Mouse (Mus musculus): Measurements from ENCODE around the gene Nr1i2. TPM values are rescaled to one million over a fixed set of nuclear protein-coding genes. Genes with fewer than 3 reads are reported as not detected.
"Not testable (repeated sequence)": the region's sequence is repeated elsewhere in the genome, so short reads cannot be mapped to it uniquely, and the experiment has no call there.

The Nr1i2 gene
- polyA plus RNA-seq, 1 experiment, result not detected

- peaks cover 2% of the 10 kb centered on the region; the same call in 1 of the 2 replicates for H3K36me3 ChIP-seq (ENCODE audit: control insufficient read depth)
Measured at GRCm38 (mm10) chr16:38248331-38248961, 46.2 kb downstream of the Nr1i2 start.

GRCm38 (mm10) chr16:38245849-38246585 is 48.6 kb downstream of the Nr1i2 start:
- TF ChIP-seq GATA1 (IDR thresholded peaks at IDR 0.05; ENCODE audit: low read length), result no peak
- peaks cover 16% of the 10 kb centered on the region for H3K36me3 ChIP-seq (ENCODE audit: control insufficient read depth)
- H3K9me3 ChIP-seq (ENCODE audit: control insufficient read depth, low read length), result no peaks in the 10 kb centered on the region
- no peaks in the 10 kb centered on the region for H3K4me1 ChIP-seq (ENCODE audit: control insufficient read depth)
- H3K27me3 ChIP-seq (ENCODE audit: control insufficient read depth), result no peaks in the 10 kb centered on the region; the same call in 1 of the 2 replicates
- no peak overlapping the region for H3K4me3 ChIP-seq (replicated peaks)

More at GRCm38 (mm10) chr16:38248331-38248961, 46.2 kb downstream of the Nr1i2 start:
- no peaks in the 10 kb centered on the region for H3K9me3 ChIP-seq (ENCODE audit: control insufficient read depth, low read length)
- no peak overlapping the region for H3K4me3 ChIP-seq (replicated peaks)
- no peaks in the 10 kb centered on the region for H3K4me1 ChIP-seq (ENCODE audit: control insufficient read depth)
- H3K27me3 ChIP-seq (ENCODE audit: control insufficient read depth), result no peaks in the 10 kb centered on the region; the same call in 1 of the 2 replicates
- no peak for TF ChIP-seq GATA1 (IDR thresholded peaks at IDR 0.05; ENCODE audit: low read length)
- TF ChIP-seq TAL1 (IDR thresholded peaks at IDR 0.05; ENCODE audit: low read length), result no peak

GRCm38 (mm10) chr16:38245379-38245778 is 49.2 kb downstream of the Nr1i2 start:
- Histone ChIP-seq H3K36me3 (ENCODE audit: control insufficient read depth) (peaks cover 18% of the 10 kb centered on the region), H3K4me3 (replicated peaks) (no peak overlapping the region), H3K9me3 (ENCODE audit: control insufficient read depth, low read length) (no peaks in the 10 kb centered on the region), H3K4me1 (ENCODE audit: control insufficient read depth) (no peaks in the 10 kb centered on the region), H3K27me3 (ENCODE audit: control insufficient read depth) (no peaks in the 10 kb centered on the region)
- TF ChIP-seq GATA1 (IDR thresholded peaks at IDR 0.05; ENCODE audit: low read length), result no peak
- no peak for TF ChIP-seq TAL1 (IDR thresholded peaks at IDR 0.05; ENCODE audit: low read length)

GRCm38 (mm10) chr16:38244111-38244510 is 50.5 kb downstream of the Nr1i2 start:
- Histone ChIP-seq H3K27me3 (ENCODE audit: control insufficient read depth) (no peaks in the 10 kb centered on the region), H3K4me1 (ENCODE audit: control insufficient read depth) (no peaks in the 10 kb centered on the region), H3K9me3 (ENCODE audit: control insufficient read depth, low read length) (no peaks in the 10 kb centered on the region), H3K36me3 (ENCODE audit: control insufficient read depth) (peaks cover 27% of the 10 kb centered on the region), H3K4me3 (replicated peaks) (no peak overlapping the region)
- no peak for TF ChIP-seq TAL1 (IDR thresholded peaks at IDR 0.05; ENCODE audit: low read length)
- TF ChIP-seq GATA1 (IDR thresholded peaks at IDR 0.05; ENCODE audit: low read length), result no peak

- Histone ChIP-seq H3K27me3 (ENCODE audit: control insufficient read depth) (no peaks in the 10 kb centered on the region), H3K9me3 (ENCODE audit: control insufficient read depth, low read length) (no peaks in the 10 kb centered on the region), H3K4me1 (ENCODE audit: control insufficient read depth) (peaks cover 5% of the 10 kb centered on the region; the same call in 1 of the 2 replicates), H3K36me3 (ENCODE audit: control insufficient read depth) (peaks cover 38% of the 10 kb centered on the region), H3K4me3 (replicated peaks) (no peak overlapping the region)
- no peak for TF ChIP-seq TAL1 (IDR thresholded peaks at IDR 0.05; ENCODE audit: low read length)
- TF ChIP-seq GATA1 (IDR thresholded peaks at IDR 0.05; ENCODE audit: low read length), result no peak
Measured at GRCm38 (mm10) chr16:38240167-38240566, 54.5 kb downstream of the Nr1i2 start.

- no peak for TF ChIP-seq TAL1 (IDR thresholded peaks at IDR 0.05; ENCODE audit: low read length)
- no peak for TF ChIP-seq GATA1 (IDR thresholded peaks at IDR 0.05; ENCODE audit: low read length)
- H3K4me1 ChIP-seq (ENCODE audit: control insufficient read depth), result peaks cover 5% of the 10 kb centered on the region; the same call in 1 of the 2 replicates
- no peak overlapping the region for H3K4me3 ChIP-seq (replicated peaks)
- no peaks in the 10 kb centered on the region for H3K27me3 ChIP-seq (ENCODE audit: control insufficient read depth)
- no peaks in the 10 kb centered on the region for H3K9me3 ChIP-seq (ENCODE audit: control insufficient read depth, low read length)
- peaks cover 38% of the 10 kb centered on the region for H3K36me3 ChIP-seq (ENCODE audit: control insufficient read depth)
Measured at GRCm38 (mm10) chr16:38239729-38240128, 54.9 kb downstream of the Nr1i2 start.

GRCm38 (mm10) chr16:38236936-38237585 is 57.6 kb downstream of the Nr1i2 start:
- TF ChIP-seq GATA1 (IDR thresholded peaks at IDR 0.05; ENCODE audit: low read length) (no peak), TAL1 (IDR thresholded peaks at IDR 0.05; ENCODE audit: low read length) (no peak)
- H3K4me1 ChIP-seq (ENCODE audit: control insufficient read depth), result peaks cover 5% of the 10 kb centered on the region; the same call in 1 of the 2 replicates
- H3K9me3 ChIP-seq (ENCODE audit: control insufficient read depth, low read length), result no peaks in the 10 kb centered on the region
- H3K4me3 ChIP-seq (replicated peaks), result no peak overlapping the region
- H3K36me3 ChIP-seq (ENCODE audit: control insufficient read depth), result peaks cover 33% of the 10 kb centered on the region
- H3K27me3 ChIP-seq (ENCODE audit: control insufficient read depth), result no peaks in the 10 kb centered on the region

GRCm38 (mm10) chr16:38222491-38222890 is 72.1 kb downstream of the Nr1i2 start:
- not testable (repeated sequence) for H3K4me1 ChIP-seq (ENCODE audit: control insufficient read depth); H3K4me3 ChIP-seq (replicated peaks); H3K27me3 ChIP-seq (ENCODE audit: control insufficient read depth)
- peaks cover 12% of the 10 kb centered on the region for H3K9me3 ChIP-seq (ENCODE audit: control insufficient read depth, low read length)
- peaks cover 56% of the 10 kb centered on the region for H3K36me3 ChIP-seq (ENCODE audit: control insufficient read depth)

- H3K4me3 ChIP-seq (replicated peaks), result no peak overlapping the region
Measured at GRCm38 (mm10) chr16:38205272-38205671, 89.4 kb downstream of the Nr1i2 start.

More at GRCm38 (mm10) chr16:38205272-38205671, 89.4 kb downstream of the Nr1i2 start:
- H3K9me3 ChIP-seq (ENCODE audit: control insufficient read depth, low read length), result no peaks in the 10 kb centered on the region
- no peaks in the 10 kb centered on the region for H3K4me1 ChIP-seq (ENCODE audit: control insufficient read depth)
- H3K27me3 ChIP-seq (ENCODE audit: control insufficient read depth), result no peaks in the 10 kb centered on the region
- H3K36me3 ChIP-seq (ENCODE audit: control insufficient read depth), result peaks cover 52% of the 10 kb centered on the region
- TF ChIP-seq GATA1 (IDR thresholded peaks at IDR 0.05; ENCODE audit: low read length), result no peak
- TF ChIP-seq TAL1 (IDR thresholded peaks at IDR 0.05; ENCODE audit: low read length), result no peak

Other genes with a start within 250 kb of the Nr1i2 start
- 0.69 and 0.74 TPM in 2 replicates for gene Gsk3b, start 205.8 kb downstream of the Nr1i2 start, polyA plus RNA-seq (2012)
- not detected in 2 replicates for gene Maats1, start 47.3 kb upstream of the Nr1i2 start, polyA plus RNA-seq (2012)
- 56.0 and 110 TPM in 2 replicates for gene Cox17, start 52.2 kb upstream of the Nr1i2 start, polyA plus RNA-seq (2012)
- gene Gm21987, start 52.2 kb upstream of the Nr1i2 start, polyA plus RNA-seq (2012), result 142 and 244 TPM in 2 replicates
- gene Popdc2, start 67.4 kb upstream of the Nr1i2 start, polyA plus RNA-seq (2012), result 8.1 TPM in 2 replicates
- gene Pla1a, start 138.3 kb upstream of the Nr1i2 start, polyA plus RNA-seq (2012), result not detected in 2 replicates
- gene Adprh, start 157.9 kb upstream of the Nr1i2 start, polyA plus RNA-seq (2012), result 15.1 and 15.6 TPM in 2 replicates
- not detected in 2 replicates for gene Cd80, start 160.7 kb upstream of the Nr1i2 start, polyA plus RNA-seq (2012)
- gene Timmdc1, start 227.8 kb upstream of the Nr1i2 start, polyA plus RNA-seq (2012), result 2.8 and 3.2 TPM in 2 replicates